Mouse (Mus musculus) kidney, postnatal 14 days (tissue): ENCODE data around the gene Lrrc49.

ENCODE experiments used
- DNase-seq: peaks from one replicate; pipeline ENCODE4 v3.0.0; 2022; ENCODE audit warnings: mixed read lengths

Gene Lrrc49

DNA sequence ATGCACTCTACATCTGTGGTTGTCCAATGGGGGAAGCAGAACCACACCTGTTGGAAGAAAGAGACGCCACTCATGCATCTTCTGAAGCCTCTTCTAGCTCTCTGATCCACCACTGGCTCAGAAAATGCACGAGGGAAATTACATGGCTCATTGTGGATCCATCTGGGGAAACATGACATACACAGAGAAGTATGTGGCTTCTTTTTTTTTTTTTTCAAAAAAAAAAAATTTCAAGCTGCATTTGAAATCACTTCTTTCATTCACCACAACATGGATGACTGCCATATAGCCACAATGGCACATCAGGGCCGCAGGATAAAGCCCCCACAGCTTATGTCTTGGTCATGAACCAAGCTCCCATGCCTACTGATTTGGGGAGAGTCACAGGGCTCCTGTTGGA lies 159.7 kb downstream of the Lrrc49 start:
- DNase-seq, result no peak

DNA sequence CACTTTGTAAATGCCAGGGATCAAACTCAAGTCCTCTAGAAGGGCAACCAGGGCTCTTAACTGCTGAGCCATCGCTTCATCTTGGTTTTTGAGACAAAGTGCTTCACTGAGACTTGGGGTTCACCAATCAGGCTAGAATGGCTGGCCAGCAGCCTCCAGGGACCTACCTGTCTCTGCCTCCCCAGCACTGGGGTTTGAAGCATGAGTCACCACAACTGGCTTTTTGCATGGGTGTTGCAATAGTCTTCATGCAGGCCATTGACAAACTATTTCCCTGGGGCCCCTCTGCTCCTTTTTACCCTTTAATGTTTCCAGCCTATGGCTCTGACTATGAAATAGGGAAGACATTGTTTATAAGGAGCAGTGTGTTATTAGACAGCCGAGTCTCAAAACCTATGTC lies 160.1 kb downstream of the Lrrc49 start:
- DNase-seq, result no peak

DNA sequence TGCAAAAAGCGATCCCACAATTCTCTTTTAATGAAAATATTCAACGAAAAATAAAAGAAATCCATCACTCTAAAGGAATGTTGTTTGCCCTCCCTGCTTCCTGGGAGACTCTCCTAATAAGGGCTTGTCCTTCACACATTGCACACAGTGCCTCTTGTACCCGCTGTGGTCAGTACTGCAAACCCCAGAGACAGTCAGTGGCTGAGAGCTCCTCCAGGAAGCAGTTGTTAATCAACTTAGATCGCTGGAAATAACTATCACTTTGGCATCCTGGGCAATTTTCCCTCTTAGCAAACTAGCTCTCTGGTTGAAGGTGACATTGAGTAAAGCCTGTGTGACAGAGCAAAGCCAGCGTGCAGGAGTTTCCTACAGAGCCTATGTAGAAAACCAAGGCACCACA lies 160.9 kb downstream of the Lrrc49 start:
- no peak for DNase-seq

DNA sequence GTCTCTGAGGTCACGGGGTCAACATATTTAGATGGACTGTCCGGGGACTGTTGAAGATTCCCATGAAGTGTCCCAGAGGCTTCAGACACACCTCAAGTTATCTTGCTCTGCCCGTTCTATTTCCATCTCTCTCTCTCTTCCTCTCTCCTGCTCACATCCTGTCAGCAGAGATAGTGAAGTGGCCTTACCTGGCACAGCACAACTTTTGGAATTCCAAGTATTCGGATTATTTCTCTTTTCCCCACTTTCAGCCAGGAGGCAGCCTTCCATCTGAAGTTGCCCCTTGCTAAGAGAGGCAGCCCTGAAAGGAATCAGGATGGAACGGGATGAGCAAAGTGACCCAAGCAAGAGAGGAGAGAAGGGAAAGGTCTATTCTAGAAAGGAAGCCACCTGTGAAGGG lies 161.8 kb downstream of the Lrrc49 start:
- no peak for DNase-seq

- DNase-seq, result peak; percentile 79
Observed at GRCm38 (mm10) chr9:60521806-60522264, 166.1 kb downstream of the Lrrc49 start, which contains the start of gene Thsd4. TSS of gene Thsd4 (minus strand) at chr9:60522046.

GRCm38 (mm10) chr9:60521143-60521542 lies 166.8 kb downstream of the Lrrc49 start:
- DNase-seq, result no peak

DNA sequence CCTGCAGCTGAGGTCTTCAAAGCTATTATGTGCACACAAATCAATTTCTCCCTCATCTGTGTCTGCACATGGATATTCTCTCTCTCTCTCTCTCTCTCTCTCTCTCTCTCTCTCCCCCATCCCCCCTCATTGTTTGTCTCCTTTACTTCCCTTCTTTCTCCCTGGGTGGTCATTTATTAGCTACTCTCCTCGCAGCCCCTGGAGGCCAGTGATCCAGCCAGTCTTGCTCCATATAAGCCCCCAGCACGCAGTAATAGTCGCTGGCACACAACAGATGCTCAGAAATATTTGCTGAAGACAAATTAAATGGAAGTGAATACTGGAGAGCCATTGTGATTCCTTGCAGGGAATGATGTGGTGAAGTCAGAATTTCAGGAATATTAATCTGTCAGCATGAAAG lies 168.4 kb downstream of the Lrrc49 start:
- no peak for DNase-seq
